Mouse (Mus musculus) kidney, embryonic 16.5 days (tissue): ENCODE measurements around the gene Cdk8. TPM values are rescaled to one million over a fixed set of nuclear protein-coding genes. Genes with fewer than 3 reads are reported as not detected.
"Not testable (repeated sequence)": the region's sequence is repeated elsewhere in the genome, so short reads cannot be mapped to it uniquely, and the experiment has no call there.

Experiments
- ATAC-seq: fragments of 200-750 bp; cut with Nextera tagmentation; 2 replicates; pipeline ENCODE4 v1.8.0; 2017; ENCODE audit warnings: moderate TSS enrichment; ENCODE audit not compliant: low FRiP score, low TSS enrichment
- H3K27ac ChIP-seq: fragments of 300-500 bp; sonication (generic); 2 replicates; pipeline ENCODE4 v1.5.1; 2014; ENCODE audit warnings: low read length
- H3K27me3 ChIP-seq: fragments of 300-500 bp; sonication (generic); 2 replicates; pipeline ENCODE4 v1.6.1; 2014; ENCODE audit warnings: low read length, control low read depth, mixed read lengths; ENCODE audit not compliant: insufficient read depth
- H3K36me3 ChIP-seq: fragments of 300-500 bp; sonication (generic); 2 replicates; pipeline ENCODE4 v1.6.1; 2014; ENCODE audit warnings: low read length, control low read depth, mixed read lengths; ENCODE audit not compliant: insufficient read depth
- H3K4me1 ChIP-seq: fragments of 300-500 bp; sonication (generic); 2 replicates; pipeline ENCODE4 v1.6.1; 2014; ENCODE audit warnings: low read length, control low read depth, mixed read lengths; ENCODE audit not compliant: insufficient read depth
- H3K4me2 ChIP-seq: fragments of 300-500 bp; sonication (generic); replicated peaks from 2 replicates; pipeline ENCODE4 v1.6.1; 2014; ENCODE audit warnings: low read depth, low read length
- H3K4me3 ChIP-seq: fragments of 300-500 bp; sonication (generic); 2 replicates; pipeline ENCODE4 v1.5.1; 2014; ENCODE audit warnings: mild to moderate bottlenecking, low read length
- H3K9ac ChIP-seq: fragments of 300-500 bp; sonication (generic); replicated peaks from 2 replicates; pipeline ENCODE4 v1.6.1; 2014; ENCODE audit warnings: low read length
- H3K9me3 ChIP-seq: fragments of 300-500 bp; sonication (generic); 2 replicates; pipeline ENCODE4 v1.6.1; 2016; ENCODE audit warnings: low read length, control low read depth
- WGBS: fragments of 180-500 bp; shearing (Covaris S2); extraction: QIAGEN DNeasy Blood & Tissue Kit; methylation state at CpG from one replicate; pipeline ENCODE4 v1.1.7; 2014; 5-methylcytosine and 5-hydroxymethylcytosine counted together
- polyA plus RNA-seq: library from polyadenylated mRNA; unstranded; fragments of >200 nt; fragmentation: Nextera tagmentation; extraction: Ambion mirVana; gene quantifications from 2 replicates; pipeline ENCODE4 v1.2.1, GENCODE M21; 2015

The Cdk8 gene
- polyA plus RNA-seq: 11.4 and 12.4 TPM in 2 replicates

DNA sequence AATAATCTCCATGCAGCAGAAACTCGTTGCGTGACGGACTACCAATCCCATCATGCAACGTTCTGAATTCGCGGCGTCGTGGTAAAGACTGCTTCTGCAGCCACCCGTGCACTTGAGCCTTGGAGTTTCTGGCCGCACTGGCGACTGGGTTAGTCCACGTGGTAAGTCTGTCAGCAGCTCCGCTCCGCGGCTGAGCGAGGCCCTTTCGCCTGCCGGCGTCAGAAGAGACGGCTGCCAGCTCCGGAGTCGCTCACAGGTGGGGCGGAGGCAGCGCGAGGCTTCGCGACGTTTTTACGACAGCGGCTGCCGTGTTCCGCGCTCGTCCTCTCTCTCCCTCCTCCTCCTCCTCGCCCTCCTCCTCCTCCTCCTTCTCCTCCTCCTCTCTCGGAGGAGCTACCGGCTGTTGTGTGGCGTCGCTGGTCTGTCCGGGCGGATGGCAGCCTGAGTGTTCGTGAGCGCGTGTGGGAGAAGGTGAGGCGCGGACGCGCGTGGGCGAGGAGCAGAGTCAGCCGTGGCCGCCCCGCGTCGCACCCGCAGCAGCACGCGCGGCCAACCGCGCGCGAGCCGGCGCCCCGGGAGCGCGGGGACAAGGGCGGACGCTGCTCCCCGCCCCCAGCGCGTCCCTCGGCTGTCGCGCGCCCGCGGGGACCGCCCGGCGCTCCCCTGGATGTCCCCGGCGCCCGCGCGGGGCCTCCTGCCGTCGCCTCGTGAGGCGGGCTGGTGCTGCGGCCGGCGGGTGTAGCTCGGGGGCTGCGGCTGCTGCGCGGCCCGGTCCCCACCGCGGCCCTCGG is at the start of gene Cdk8:
Gene Cdk8, plus strand, starts transcription at position 367 of the 791 bp plus-strand sequence.
- H3K4me3 ChIP-seq: peak within 1 kb of the TSS; percentile 82
- H3K36me3 ChIP-seq: no peaks in the 10 kb centered on the region
- H3K4me1 ChIP-seq: peaks cover 32% of the 10 kb centered on the region
- no peaks in the 10 kb centered on the region for H3K9me3 ChIP-seq
- ATAC-seq: peak; percentile 95
- no peaks in the 10 kb centered on the region for H3K27me3 ChIP-seq
- peak within 1 kb of the TSS; percentile 100 for H3K27ac ChIP-seq
- H3K4me2 ChIP-seq: peak within 1 kb of the TSS; percentile 79
- under 1% methylated on average over 79 of the region's 102 CpGs for WGBS
- peak within 1 kb of the TSS; percentile 91 for H3K9ac ChIP-seq

GRCm38 (mm10) chr5:146185204-146185603 is 45.8 kb upstream of the Cdk8 start, which contains the start of gene 1700001J03Rik:
TSS of gene 1700001J03Rik (minus strand) at chr5:146185304.
- ATAC-seq, H3K4me1 ChIP-seq, H3K9ac ChIP-seq, H3K4me3 ChIP-seq, H3K27me3 ChIP-seq, H3K9me3 ChIP-seq, H3K27ac ChIP-seq, H3K36me3 ChIP-seq, H3K4me2 ChIP-seq: not testable (repeated sequence)
- WGBS: 76% methylated on average over 4 of the region's 4 CpGs

DNA sequence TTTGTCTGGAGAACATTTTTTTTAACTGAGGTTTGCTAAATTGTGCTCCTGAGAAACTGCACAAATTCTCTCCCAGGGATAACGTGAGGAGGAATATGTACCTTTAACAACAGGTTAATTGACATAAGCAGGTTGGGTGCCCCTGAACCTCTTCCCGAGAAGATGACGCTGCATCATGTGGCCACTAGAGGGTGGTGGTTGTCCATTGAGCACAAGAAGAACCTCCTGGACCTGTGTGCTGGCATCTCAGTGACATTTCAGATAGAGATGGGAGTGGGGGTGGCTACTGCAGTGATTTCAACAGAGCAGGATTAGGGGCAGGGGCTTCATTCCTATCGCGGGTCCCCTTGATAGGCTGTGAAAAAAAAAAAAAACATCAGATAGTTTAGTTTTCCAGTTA is 43.6 kb upstream of the Cdk8 start:
- not testable (repeated sequence) for H3K4me2 ChIP-seq, H3K9me3 ChIP-seq, H3K36me3 ChIP-seq, H3K4me3 ChIP-seq, H3K9ac ChIP-seq, H3K27me3 ChIP-seq, ATAC-seq, H3K27ac ChIP-seq, H3K4me1 ChIP-seq
- 14% methylated on average over 5 of the region's 5 CpGs for WGBS

DNA sequence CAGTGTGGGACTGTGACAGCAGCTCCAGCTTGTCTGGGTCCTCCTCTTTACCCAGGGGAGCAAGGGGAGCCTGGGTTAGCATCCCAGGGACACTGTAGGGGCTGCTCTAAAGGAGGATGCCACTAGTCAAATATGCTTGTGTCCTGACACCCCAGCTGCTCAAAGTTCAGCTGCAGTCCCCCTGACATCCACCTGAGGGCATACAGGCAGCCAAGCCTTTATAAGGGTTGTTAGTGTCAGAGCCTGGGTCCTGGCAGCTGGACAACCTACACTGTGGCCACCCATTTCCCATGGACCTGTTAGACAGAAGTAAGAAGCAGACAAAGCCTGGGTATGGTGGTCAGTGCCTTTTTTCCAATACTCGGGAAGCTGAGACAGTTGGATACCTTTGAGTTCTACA is 42.9 kb upstream of the Cdk8 start:
- Histone ChIP-seq H3K4me2 (no peak overlapping the region), H3K9me3 (no peaks in the 10 kb centered on the region), H3K27ac (no peak overlapping the region), H3K9ac (no peak overlapping the region), H3K4me1 (no peaks in the 10 kb centered on the region), H3K4me3 (no peak overlapping the region), H3K36me3 (no peaks in the 10 kb centered on the region), H3K27me3 (no peaks in the 10 kb centered on the region)
- ATAC-seq: no peak; the same call in 1 of the 2 replicates
- 91% methylated on average over 1 of the region's 1 CpGs for WGBS

DNA sequence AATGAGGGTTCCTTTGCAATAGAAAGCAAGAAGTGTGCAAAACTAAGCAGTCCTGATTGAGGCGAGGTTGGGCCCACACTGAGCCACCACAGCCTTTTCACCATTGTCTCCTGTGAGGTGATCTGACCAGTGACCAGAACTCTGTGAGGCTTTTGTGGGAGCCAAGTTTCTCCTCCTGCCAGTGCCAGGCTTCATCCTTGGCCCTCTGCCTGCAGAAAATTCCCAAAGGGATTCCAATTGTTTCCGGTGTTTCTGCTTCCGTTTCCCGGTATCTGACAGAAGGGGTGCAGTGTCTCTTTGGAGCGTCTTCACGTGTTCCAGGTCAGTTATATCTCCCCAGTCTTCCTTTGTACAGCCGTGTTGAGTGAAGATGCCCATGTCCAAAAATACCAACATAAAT is 42.3 kb upstream of the Cdk8 start:
- no peak for ATAC-seq
- Histone ChIP-seq H3K4me3 (no peak overlapping the region), H3K4me1 (no peaks in the 10 kb centered on the region), H3K4me2 (no peak overlapping the region), H3K9me3 (no peaks in the 10 kb centered on the region), H3K9ac (no peak overlapping the region), H3K27me3 (no peaks in the 10 kb centered on the region), H3K36me3 (no peaks in the 10 kb centered on the region), H3K27ac (no peak overlapping the region)
- 90% methylated on average over 7 of the region's 7 CpGs for WGBS

GRCm38 (mm10) chr5:146190093-146190492 is 40.9 kb upstream of the Cdk8 start:
- Histone ChIP-seq H3K9ac (no peak overlapping the region), H3K27ac (no peak overlapping the region), H3K4me2 (no peak overlapping the region), H3K9me3 (no peaks in the 10 kb centered on the region), H3K4me3 (no peak overlapping the region), H3K27me3 (no peaks in the 10 kb centered on the region), H3K4me1 (no peaks in the 10 kb centered on the region), H3K36me3 (no peaks in the 10 kb centered on the region)
- peak; percentile 83 for ATAC-seq
- WGBS: 55% methylated on average over 4 of the region's 4 CpGs

DNA sequence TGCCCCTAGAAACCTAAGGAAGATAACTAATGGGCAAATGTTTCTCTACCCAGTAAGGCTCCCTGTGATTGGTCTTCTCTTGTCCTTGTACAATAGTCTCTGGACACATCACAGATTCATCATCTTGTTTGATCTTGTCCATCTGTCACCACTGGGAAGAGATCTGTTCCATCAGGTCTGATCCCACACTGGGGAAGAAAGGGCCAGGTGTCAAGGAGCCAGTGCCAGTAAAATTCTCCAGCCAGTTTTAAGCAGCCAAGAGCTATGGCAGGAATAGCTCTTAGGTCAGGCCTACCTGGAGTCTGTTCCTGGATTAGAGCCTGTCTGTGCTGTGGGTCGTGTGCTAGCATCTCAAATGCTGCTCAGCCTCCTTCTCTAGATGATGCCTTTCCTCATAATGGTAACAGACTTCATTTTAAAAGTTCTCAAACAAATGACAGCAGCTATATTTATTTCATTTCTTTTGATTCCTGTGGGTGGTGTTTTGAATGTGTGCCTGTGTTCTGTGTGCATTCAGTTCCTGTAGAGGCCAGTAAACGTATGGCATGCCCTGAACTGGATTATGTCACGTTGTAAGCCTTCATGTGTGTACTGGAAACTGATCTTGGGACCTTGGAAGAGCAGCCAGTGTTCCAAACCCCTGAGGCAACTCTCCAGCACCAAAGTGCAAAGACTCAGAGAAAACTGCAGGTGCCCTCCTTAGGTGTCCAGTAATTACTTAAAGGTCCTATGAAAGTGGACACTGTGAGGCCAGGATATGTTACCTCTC is 40.3 kb upstream of the Cdk8 start:
- no peaks in the 10 kb centered on the region for H3K36me3 ChIP-seq

GRCm38 (mm10) chr5:146193360-146193759 is 37.7 kb upstream of the Cdk8 start:
- no peak overlapping the region for H3K27ac ChIP-seq
- H3K4me1 ChIP-seq: no peaks in the 10 kb centered on the region
- ATAC-seq: no peak
- no peaks in the 10 kb centered on the region for H3K9me3 ChIP-seq
- H3K36me3 ChIP-seq: no peaks in the 10 kb centered on the region
- no peak overlapping the region for H3K9ac ChIP-seq
- H3K4me2 ChIP-seq: no peak overlapping the region
- H3K27me3 ChIP-seq: no peaks in the 10 kb centered on the region
- no peak overlapping the region for H3K4me3 ChIP-seq
- 87% methylated on average over 8 of the region's 8 CpGs for WGBS

More for the DNA sequence above, 40.3 kb upstream of the Cdk8 start:
- Histone ChIP-seq H3K4me2 (no peak overlapping the region), H3K4me3 (no peak overlapping the region), H3K9me3 (no peaks in the 10 kb centered on the region), H3K27me3 (no peaks in the 10 kb centered on the region), H3K9ac (no peak overlapping the region), H3K27ac (no peak overlapping the region), H3K4me1 (no peaks in the 10 kb centered on the region)
- no peak for ATAC-seq
- WGBS: 58% methylated on average over 3 of the region's 3 CpGs

GRCm38 (mm10) chr5:146199073-146199472 is 32.0 kb upstream of the Cdk8 start:
- H3K36me3 ChIP-seq: peaks cover 25% of the 10 kb centered on the region
- peak; percentile 93 for ATAC-seq
- H3K4me1 ChIP-seq: no peaks in the 10 kb centered on the region

More at GRCm38 (mm10) chr5:146199073-146199472, 32.0 kb upstream of the Cdk8 start:
- H3K27ac ChIP-seq: no peak overlapping the region
- no peaks in the 10 kb centered on the region for H3K27me3 ChIP-seq
- no peak overlapping the region for H3K9ac ChIP-seq
- H3K4me3 ChIP-seq: no peak overlapping the region
- H3K9me3 ChIP-seq: 0 out of 2 replicates have a peak, but pooled peaks cover 3% of the 10 kb centered on the region
- H3K4me2 ChIP-seq: no peak overlapping the region
